Mouse (Mus musculus): ENCODE results near the gene Crlf2. TPM values are rescaled to one million over a fixed set of nuclear protein-coding genes. Genes with fewer than 3 reads are reported as not detected.

Crlf2 gene
- total and polyA plus RNA-seq, 3 experiments = 10.5 to 32.5 (median 22.6) TPM

DNA sequence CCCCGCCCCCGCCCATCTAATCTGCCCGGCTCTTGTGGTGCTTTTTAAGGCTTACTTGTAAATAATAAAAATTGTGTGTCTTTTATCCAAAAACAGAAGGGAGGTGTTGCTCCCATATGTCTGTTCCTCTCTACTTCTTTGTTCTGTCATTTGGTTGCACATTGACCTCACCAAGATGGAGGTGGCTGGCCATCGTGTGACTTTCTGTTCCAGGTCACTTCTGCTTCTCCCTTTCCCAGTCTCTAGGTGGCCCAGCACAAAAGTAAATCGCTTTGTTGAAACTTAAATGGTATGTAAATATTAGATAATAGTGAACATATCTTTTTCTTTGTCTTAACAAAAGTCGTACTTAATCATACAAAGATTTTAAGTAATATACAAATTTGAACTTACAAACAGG, 398 bp upstream of the Crlf2 start (continued):
- no peak for TF ChIP-seq TCF12 (IDR thresholded peaks at IDR 0.05; ENCODE audit: low read depth, low read length)
- TF ChIP-seq ZMIZ1 (IDR thresholded peaks at IDR 0.05; ENCODE audit: low read depth, low read length) = no peak; the same call in 1 of the 2 replicates
- TF ChIP-seq MYC (IDR thresholded peaks at IDR 0.05; ENCODE audit: low read depth, low read length) = no peak
- 0 out of 2 replicates have a peak, but pooled peaks have one; percentile 15 for TF ChIP-seq MEF2A (IDR thresholded peaks at IDR 0.05; ENCODE audit: borderline replicate concordance, low read depth, low read length)
- no peak for TF ChIP-seq MAFK (IDR thresholded peaks at IDR 0.05; ENCODE audit: insufficient replicate concordance, low read length)

- Histone ChIP-seq H3K9me3 (replicated peaks; ENCODE audit: low read length) (peaks cover 33% of the 10 kb centered on the region), H3K4me3 (replicated peaks in 1 of 3; ENCODE audit: low read depth in 2 of 3, low read length in 2 of 3, poor library complexity in 1 of 3) (peak overlapping the region; percentile 38 to 57 (median 52)), H3K79me2 (replicated peaks; ENCODE audit: control insufficient read depth, extremely low read depth, insufficient read depth, poor library complexity, severe bottlenecking) (no peaks in the 10 kb centered on the region), H3K27me3 (replicated peaks) (no peaks in the 10 kb centered on the region), H3K27ac (ENCODE audit: insufficient read depth, low read depth) (peak overlapping the region; percentile 100), H3K36me3 (replicated peaks in 1 of 2; ENCODE audit: control insufficient read depth in 1 of 2, insufficient read depth in 1 of 2, low read length in 1 of 2) (peaks cover 27 to 33% of the 10 kb centered on the region in 2 experiments), H3K4me1 (ENCODE audit: control insufficient read depth in 1 of 2, insufficient read depth in 2 of 2) (no peaks in the 10 kb centered on the region; a peak in 1 of 4 replicates), H3K4me2 (ENCODE audit: insufficient read depth, low read depth, poor library complexity, severe bottlenecking) (0 out of 2 replicates have a peak overlapping the region, but pooled peaks have one; percentile 30), H3K9ac (ENCODE audit: insufficient read depth, low read depth) (no peak overlapping the region)
- TF ChIP-seq POLR2AphosphoS2 (IDR thresholded peaks at IDR 0.05; ENCODE audit: low read depth, low read length) = no peak
- TF ChIP-seq TBP (conservative IDR thresholded peaks at IDR 0.05; ENCODE audit: low read depth, low read length) = no peak
- peak; percentile 27; the same call in 1 of the 2 replicates for TF ChIP-seq BHLHE40 (IDR thresholded peaks at IDR 0.05; ENCODE audit: low read depth, low read length)
- TF ChIP-seq NELFE (IDR thresholded peaks at IDR 0.05; ENCODE audit: low read depth, low read length) = no peak
- TF ChIP-seq PAX5 (IDR thresholded peaks at IDR 0.05; ENCODE audit: low read length) = no peak
- no peak for TF ChIP-seq E2F4 (IDR thresholded peaks at IDR 0.05; ENCODE audit: insufficient replicate concordance, low read depth, low read length)
- no peak for TF ChIP-seq RAD21 (IDR thresholded peaks at IDR 0.05; ENCODE audit: low read depth, low read length)
- TF ChIP-seq KAT2A (IDR thresholded peaks at IDR 0.05; ENCODE audit: insufficient replicate concordance, low read length) = no peak
- dilution Hi-C loops (cut with MboI; ENCODE audit: extremely low pct_ligation_motif_present, extremely low pct_unique_long_range_greater_than_20kb, low sequenced_read_pairs) = no loop called here
- in situ Hi-C loops (cut with MboI; ENCODE audit: low pct_ligation_motif_present, low pct_unique_long_range_greater_than_20kb, low sequenced_read_pairs) = no loop called here
- no peak for DNase-seq (ENCODE audit: extremely low read depth)
These were observed 730 bp downstream of the Crlf2 start for GRCm38 (mm10) chr5:109558123-109558403.

DNA sequence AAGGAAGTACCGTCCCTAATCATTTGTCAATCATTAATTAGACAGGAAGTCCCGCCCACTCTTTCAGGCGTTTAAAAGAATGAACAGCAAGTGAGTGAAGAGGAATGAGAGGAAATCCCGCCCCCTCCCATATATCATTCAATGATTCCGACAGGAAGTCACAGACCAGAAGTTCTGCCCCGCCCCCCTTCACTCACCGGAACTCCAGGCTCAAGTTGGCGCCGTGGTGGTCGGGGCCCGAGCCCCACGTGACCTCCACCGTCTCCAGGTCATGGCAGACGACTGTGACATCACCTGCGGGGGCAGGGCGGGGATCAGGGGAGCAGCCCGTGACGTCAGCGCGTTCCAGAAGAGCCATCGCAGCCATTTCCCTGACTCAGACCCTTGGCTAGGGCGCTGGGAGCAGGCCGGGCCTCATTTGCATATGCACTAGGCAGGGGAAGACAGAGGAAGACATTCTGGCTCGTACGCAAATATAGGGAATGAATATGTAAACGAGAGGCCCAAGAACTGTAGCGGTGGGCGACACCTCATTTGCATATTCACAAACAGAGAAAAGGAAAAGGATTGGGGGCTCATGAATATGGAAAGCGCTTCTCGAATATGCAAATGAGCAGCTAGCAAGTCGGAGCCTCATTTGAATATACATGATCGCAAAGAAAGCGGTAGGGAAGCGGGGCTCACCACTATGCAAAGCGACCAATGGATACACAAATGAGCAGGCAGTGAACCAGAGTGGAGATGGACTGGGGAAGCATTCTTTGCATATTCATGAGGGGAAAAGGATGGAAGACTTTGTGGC, 1.3 kb downstream of the Crlf2 start:
- Histone ChIP-seq H3K9me3 (replicated peaks; ENCODE audit: low read length) (peaks cover 37% of the 10 kb centered on the region), H3K36me3 (replicated peaks in 1 of 2; ENCODE audit: control insufficient read depth in 1 of 2, insufficient read depth in 1 of 2, low read length in 1 of 2) (peaks cover 31 to 38% of the 10 kb centered on the region in 2 experiments), H3K9ac (ENCODE audit: insufficient read depth, low read depth) (no peak overlapping the region; the same call in 1 of the 2 replicates), H3K27ac (ENCODE audit: insufficient read depth, low read depth) (peak overlapping the region; percentile 100), H3K4me2 (ENCODE audit: insufficient read depth, low read depth, poor library complexity, severe bottlenecking) (0 out of 2 replicates have a peak overlapping the region, but pooled peaks have one; percentile 30), H3K27me3 (replicated peaks) (no peaks in the 10 kb centered on the region), H3K4me3 (replicated peaks in 1 of 3; ENCODE audit: low read depth in 2 of 3, low read length in 2 of 3, poor library complexity in 1 of 3) (peak overlapping the region; percentile 38 to 58 (median 57)), H3K4me1 (ENCODE audit: control insufficient read depth in 1 of 2, insufficient read depth in 2 of 2) (no peaks in the 10 kb centered on the region; a peak in 1 of 4 replicates), H3K79me2 (replicated peaks; ENCODE audit: control insufficient read depth, extremely low read depth, insufficient read depth, poor library complexity, severe bottlenecking) (no peaks in the 10 kb centered on the region)
- DNase-seq (ENCODE audit: extremely low read depth) = peak; percentile 98
- dilution Hi-C loops (cut with MboI; ENCODE audit: extremely low pct_ligation_motif_present, extremely low pct_unique_long_range_greater_than_20kb, low sequenced_read_pairs) = no loop called here
- in situ Hi-C loops (cut with MboI; ENCODE audit: low pct_ligation_motif_present, low pct_unique_long_range_greater_than_20kb, low sequenced_read_pairs) = no loop called here
- 0 out of 2 replicates have a peak, but pooled peaks have one; percentile 14 for TF ChIP-seq MAFK (IDR thresholded peaks at IDR 0.05; ENCODE audit: insufficient replicate concordance, low read length)
- TF ChIP-seq ELF1 (IDR thresholded peaks at IDR 0.05; ENCODE audit: low read depth, low read length) = no peak; the same call in 1 of the 2 replicates
- peak; percentile 84; the same call in 1 of the 2 replicates for TF ChIP-seq MAX (IDR thresholded peaks at IDR 0.05; ENCODE audit: low read length)
- no peak for TF ChIP-seq JUN (IDR thresholded peaks at IDR 0.05; ENCODE audit: insufficient read depth, low read depth, low read length)
- TF ChIP-seq USF2 (conservative IDR thresholded peaks at IDR 0.05; ENCODE audit: low read depth, low read length) = peak; percentile 82
- TF ChIP-seq CHD2 (IDR thresholded peaks at IDR 0.05; ENCODE audit: low read length) = 0 out of 2 replicates have a peak, but pooled peaks have one; percentile 10
- no peak for TF ChIP-seq ZNF384 (IDR thresholded peaks at IDR 0.05; ENCODE audit: low read depth, low read length)
- peak; percentile 74 for TF ChIP-seq HCFC1 (IDR thresholded peaks at IDR 0.05; ENCODE audit: low read depth, low read length)
- TF ChIP-seq USF1 (IDR thresholded peaks at IDR 0.05; ENCODE audit: low read depth, low read length) = peak; percentile 92
- TF ChIP-seq TCF12 (IDR thresholded peaks at IDR 0.05; ENCODE audit: low read depth, low read length) = peak; percentile 40
- 0 out of 2 replicates have a peak, but pooled peaks have one; percentile 23 for TF ChIP-seq TBP (conservative IDR thresholded peaks at IDR 0.05; ENCODE audit: low read depth, low read length)
- TF ChIP-seq POLR2AphosphoS2 (IDR thresholded peaks at IDR 0.05; ENCODE audit: low read depth, low read length) = no peak
- TF ChIP-seq SIN3A (IDR thresholded peaks at IDR 0.05; ENCODE audit: low read length) = peak; percentile 62; the same call in 1 of the 2 replicates
- no peak; the same call in 1 of the 2 replicates for TF ChIP-seq MXI1 (IDR thresholded peaks at IDR 0.05; ENCODE audit: low read depth, low read length)
- no peak for TF ChIP-seq CTCF (conservative IDR thresholded peaks at IDR 0.05 in 1 of 2, IDR thresholded peaks at IDR 0.05 in 1 of 2; ENCODE audit: low read depth in 2 of 2, low read length in 2 of 2)
- peak; percentile 50 for TF ChIP-seq GABPA (IDR thresholded peaks at IDR 0.05; ENCODE audit: insufficient replicate concordance, low read depth, low read length)
- peak; percentile 81 for TF ChIP-seq ETS1 (conservative IDR thresholded peaks at IDR 0.05; ENCODE audit: low read depth, low read length)
- peak; percentile 18; the same call in 1 of the 2 replicates for TF ChIP-seq IRF4 (IDR thresholded peaks at IDR 0.05; ENCODE audit: low read depth, low read length)
- TF ChIP-seq BHLHE40 (IDR thresholded peaks at IDR 0.05; ENCODE audit: low read depth, low read length) = peak; percentile 87

All from CH12.LX (cell line).